Mouse (Mus musculus) adipose tissue, adult 10 weeks (tissue): Measurements from ENCODE around the gene Pdcl3. TPM values are rescaled to one million over a fixed set of nuclear protein-coding genes. Genes with fewer than 3 reads are reported as not detected.

Experiments
- polyA plus RNA-seq: library from polyadenylated mRNA; stranded (reverse); fragments of 350-450 nt; fragmentation: Illumina TruSeq; extraction: RNeasy Lipid Tissue Mini Kit (QIAGEN cat#74804); gene quantifications from one replicate; pipeline ENCODE4 v1.2.3, GENCODE M21; 2014; ENCODE audit warnings: low read depth, low replicate concordance

The Pdcl3 gene
- polyA plus RNA-seq: 63.3 TPM

DNA sequence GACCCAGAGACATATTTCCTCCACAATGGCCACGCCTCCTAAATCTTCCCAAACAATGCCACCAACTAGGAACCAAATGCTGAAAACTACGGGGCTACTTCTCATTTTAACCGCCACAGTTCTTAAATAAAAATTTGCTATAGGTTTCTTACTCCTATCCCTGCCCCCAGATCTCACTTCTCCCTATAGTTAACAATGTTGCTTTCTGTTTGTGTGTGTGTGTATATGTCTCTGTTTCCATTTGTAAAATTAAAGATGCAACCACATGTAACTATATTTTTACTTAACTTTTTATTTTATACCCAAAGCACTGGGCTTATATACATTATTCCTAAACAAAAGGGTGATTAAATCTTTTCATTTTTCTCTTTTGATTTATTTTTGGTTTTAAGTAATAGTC, at the start of gene Pdcl3:
Gene Pdcl3 (plus strand): TSS at position 301 of the 400 bp plus-strand sequence.

DNA sequence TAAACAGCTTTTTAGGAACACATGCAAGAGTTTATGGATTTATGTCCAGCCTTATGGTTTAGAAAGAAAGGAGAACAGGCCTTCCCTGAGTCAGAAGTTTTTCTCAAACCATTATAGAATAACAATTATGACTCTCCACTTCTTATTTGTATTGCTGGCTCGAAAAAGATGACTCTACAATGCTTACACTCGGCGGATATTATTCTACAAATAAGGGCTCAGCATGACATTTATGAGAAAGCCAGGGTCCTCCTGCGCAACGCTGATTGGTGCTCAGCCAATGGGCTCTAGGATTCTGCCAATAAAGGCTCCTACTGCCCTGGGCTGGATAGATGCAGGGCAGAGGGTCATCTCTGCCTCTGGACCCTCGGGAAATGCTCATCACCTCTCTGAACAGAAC, 46.6 kb upstream of the Pdcl3 start, which contains the start of gene Nms:
Gene Nms (plus strand): TSS at position 301 of the 400 bp plus-strand sequence.

Other genes with a start within 250 kb of the Pdcl3 start
- 1.4 TPM for gene Lonrf2, start 148.9 kb upstream of the Pdcl3 start, polyA plus RNA-seq
- 16.6 TPM for gene Chst10, start 87.4 kb upstream of the Pdcl3 start, polyA plus RNA-seq
- not detected for gene Nms, start 46.5 kb upstream of the Pdcl3 start, polyA plus RNA-seq
- gene Npas2, start 208.1 kb downstream of the Pdcl3 start, polyA plus RNA-seq: 4.6 TPM